Mouse (Mus musculus): ENCODE measurements at regions not wholly inside any gene's neighbourhood (a gene's known extent, or its start where the extent isn't known, plus 50 kb on each side); places are given as distances from the start of the nearest gene placed in this dataset.
A peak's percentile ranks its signal among the peaks of the same experiment; 100 is the strongest.

- Histone ChIP-seq H3K9ac (replicated peaks; ENCODE audit: low read length) (0 out of 2 replicates have a peak overlapping the region, but pooled peaks have one; percentile 39), H3K27ac (ENCODE audit: low read length) (0 out of 2 replicates have a peak overlapping the region, but pooled peaks have one; percentile 3), H3K4me1 (ENCODE audit: insufficient read depth, low read length) (no peaks in the 10 kb centered on the region), H3K4me2 (replicated peaks; ENCODE audit: low read depth, low read length) (peak overlapping the region; percentile 47), H3K27me3 (ENCODE audit: insufficient read depth, low read length) (no peaks in the 10 kb centered on the region), H3K4me3 (ENCODE audit: low read length) (peak overlapping the region; percentile 32), H3K36me3 (ENCODE audit: insufficient read depth, low read length) (no peaks in the 10 kb centered on the region), H3K9me3 (ENCODE audit: low read length) (no peaks in the 10 kb centered on the region)
- 17% methylated on average over 12 of the region's 12 CpGs for WGBS
- peak; percentile 67; the same call in 1 of the 2 replicates for ATAC-seq (ENCODE audit: low FRiP score, low TSS enrichment)
Observed at GRCm38 (mm10) chr16:78490245-78490644, 86.3 kb downstream of the D16Ertd472e start.

GRCm38 (mm10) chr16:78489604-78490003, 86.9 kb downstream of the D16Ertd472e start:
- 48% methylated on average over 4 of the region's 4 CpGs for WGBS
- ATAC-seq (ENCODE audit: low FRiP score, low TSS enrichment), result no peak
- Histone ChIP-seq H3K36me3 (ENCODE audit: insufficient read depth, low read length) (no peaks in the 10 kb centered on the region), H3K27me3 (ENCODE audit: insufficient read depth, low read length) (no peaks in the 10 kb centered on the region), H3K9me3 (ENCODE audit: low read length) (no peaks in the 10 kb centered on the region), H3K4me2 (replicated peaks; ENCODE audit: low read depth, low read length) (no peak overlapping the region), H3K4me1 (ENCODE audit: insufficient read depth, low read length) (no peaks in the 10 kb centered on the region), H3K9ac (replicated peaks; ENCODE audit: low read length) (no peak overlapping the region), H3K27ac (ENCODE audit: low read length) (no peak overlapping the region), H3K4me3 (ENCODE audit: low read length) (no peak overlapping the region)

- Histone ChIP-seq H3K9me3 (ENCODE audit: low read length) (no peaks in the 10 kb centered on the region), H3K4me1 (ENCODE audit: insufficient read depth, low read length) (no peaks in the 10 kb centered on the region), H3K4me3 (ENCODE audit: low read length) (no peak overlapping the region), H3K27ac (ENCODE audit: low read length) (no peak overlapping the region), H3K27me3 (ENCODE audit: insufficient read depth, low read length) (no peaks in the 10 kb centered on the region), H3K36me3 (ENCODE audit: insufficient read depth, low read length) (no peaks in the 10 kb centered on the region), H3K4me2 (replicated peaks; ENCODE audit: low read depth, low read length) (no peak overlapping the region), H3K9ac (replicated peaks; ENCODE audit: low read length) (no peak overlapping the region)
- WGBS, result 79% methylated on average over 6 of the region's 6 CpGs
- no peak for ATAC-seq (ENCODE audit: low FRiP score, low TSS enrichment)
Observed at GRCm38 (mm10) chr16:78486531-78486930, 90.0 kb downstream of the D16Ertd472e start.

GRCm38 (mm10) chr16:78484319-78484718, 92.2 kb downstream of the D16Ertd472e start:
- no peaks in the 10 kb centered on the region for H3K9me3 ChIP-seq (ENCODE audit: low read length)
- no peak overlapping the region for H3K4me2 ChIP-seq (replicated peaks; ENCODE audit: low read depth, low read length)
- no peak overlapping the region for H3K27ac ChIP-seq (ENCODE audit: low read length)
- H3K9ac ChIP-seq (replicated peaks; ENCODE audit: low read length), result no peak overlapping the region
- WGBS, result 91% methylated on average over 4 of the region's 4 CpGs
- H3K27me3 ChIP-seq (ENCODE audit: insufficient read depth, low read length), result no peaks in the 10 kb centered on the region
- 0 out of 2 replicates have a peak, but pooled peaks cover 4% of the 10 kb centered on the region for H3K4me1 ChIP-seq (ENCODE audit: insufficient read depth, low read length)
- ATAC-seq (ENCODE audit: low FRiP score, low TSS enrichment), result no peak
- no peaks in the 10 kb centered on the region for H3K36me3 ChIP-seq (ENCODE audit: insufficient read depth, low read length)
- H3K4me3 ChIP-seq (ENCODE audit: low read length), result no peak overlapping the region

GRCm38 (mm10) chr16:78481571-78481970, 94.9 kb downstream of the D16Ertd472e start:
- WGBS, result 76% methylated on average over 6 of the region's 6 CpGs
- H3K4me3 ChIP-seq (ENCODE audit: low read length), result no peak overlapping the region
- no peak for ATAC-seq (ENCODE audit: low FRiP score, low TSS enrichment)
- H3K4me2 ChIP-seq (replicated peaks; ENCODE audit: low read depth, low read length), result no peak overlapping the region
- H3K27ac ChIP-seq (ENCODE audit: low read length), result no peak overlapping the region
- 0 out of 2 replicates have a peak, but pooled peaks cover 4% of the 10 kb centered on the region for H3K4me1 ChIP-seq (ENCODE audit: insufficient read depth, low read length)
- no peaks in the 10 kb centered on the region for H3K36me3 ChIP-seq (ENCODE audit: insufficient read depth, low read length)
- H3K9ac ChIP-seq (replicated peaks; ENCODE audit: low read length), result no peak overlapping the region
- no peaks in the 10 kb centered on the region for H3K27me3 ChIP-seq (ENCODE audit: insufficient read depth, low read length)
- no peaks in the 10 kb centered on the region for H3K9me3 ChIP-seq (ENCODE audit: low read length)

- Histone ChIP-seq H3K4me1 (ENCODE audit: insufficient read depth, low read length) (0 out of 2 replicates have a peak, but pooled peaks cover 4% of the 10 kb centered on the region), H3K27me3 (ENCODE audit: insufficient read depth, low read length) (no peaks in the 10 kb centered on the region), H3K4me3 (ENCODE audit: low read length) (no peak overlapping the region), H3K27ac (ENCODE audit: low read length) (0 out of 2 replicates have a peak overlapping the region, but pooled peaks have one; percentile 20), H3K4me2 (replicated peaks; ENCODE audit: low read depth, low read length) (no peak overlapping the region), H3K9ac (replicated peaks; ENCODE audit: low read length) (no peak overlapping the region), H3K36me3 (ENCODE audit: insufficient read depth, low read length) (no peaks in the 10 kb centered on the region), H3K9me3 (ENCODE audit: low read length) (no peaks in the 10 kb centered on the region)
- 19% methylated on average over 5 of the region's 5 CpGs for WGBS
- ATAC-seq (ENCODE audit: low FRiP score, low TSS enrichment), result peak; percentile 49; the same call in 1 of the 2 replicates
Observed at GRCm38 (mm10) chr16:78481065-78481464, 95.4 kb downstream of the D16Ertd472e start.

GRCm38 (mm10) chr16:78480261-78480660, 96.2 kb downstream of the D16Ertd472e start:
- Histone ChIP-seq H3K4me3 (ENCODE audit: low read length) (no peak overlapping the region), H3K9me3 (ENCODE audit: low read length) (no peaks in the 10 kb centered on the region), H3K36me3 (ENCODE audit: insufficient read depth, low read length) (no peaks in the 10 kb centered on the region), H3K4me1 (ENCODE audit: insufficient read depth, low read length) (0 out of 2 replicates have a peak, but pooled peaks cover 4% of the 10 kb centered on the region), H3K9ac (replicated peaks; ENCODE audit: low read length) (no peak overlapping the region), H3K4me2 (replicated peaks; ENCODE audit: low read depth, low read length) (no peak overlapping the region), H3K27ac (ENCODE audit: low read length) (no peak overlapping the region), H3K27me3 (ENCODE audit: insufficient read depth, low read length) (no peaks in the 10 kb centered on the region)
- 94% methylated on average over 10 of the region's 10 CpGs for WGBS
- no peak for ATAC-seq (ENCODE audit: low FRiP score, low TSS enrichment)

- H3K4me1 ChIP-seq (ENCODE audit: insufficient read depth, low read length), result no peaks in the 10 kb centered on the region
- H3K36me3 ChIP-seq (ENCODE audit: insufficient read depth, low read length), result no peaks in the 10 kb centered on the region
- no peak overlapping the region for H3K4me3 ChIP-seq (ENCODE audit: low read length)
- H3K27ac ChIP-seq (ENCODE audit: low read length), result no peak overlapping the region
- no peaks in the 10 kb centered on the region for H3K9me3 ChIP-seq (ENCODE audit: low read length)
- peak; percentile 23; the same call in 1 of the 2 replicates for ATAC-seq (ENCODE audit: low FRiP score, low TSS enrichment)
- no peak overlapping the region for H3K9ac ChIP-seq (replicated peaks; ENCODE audit: low read length)
- no peak overlapping the region for H3K4me2 ChIP-seq (replicated peaks; ENCODE audit: low read depth, low read length)
- 62% methylated on average over 7 of the region's 7 CpGs for WGBS
- H3K27me3 ChIP-seq (ENCODE audit: insufficient read depth, low read length), result no peaks in the 10 kb centered on the region
Observed at GRCm38 (mm10) chr16:78473456-78473855, 96.5 kb upstream of the Btg3 start.

- 67% methylated on average over 8 of the region's 8 CpGs for WGBS
- H3K9me3 ChIP-seq (ENCODE audit: low read length), result no peaks in the 10 kb centered on the region
- H3K4me2 ChIP-seq (replicated peaks; ENCODE audit: low read depth, low read length), result no peak overlapping the region
- ATAC-seq (ENCODE audit: low FRiP score, low TSS enrichment), result no peak
- no peak overlapping the region for H3K9ac ChIP-seq (replicated peaks; ENCODE audit: low read length)
- H3K4me3 ChIP-seq (ENCODE audit: low read length), result no peak overlapping the region
- no peaks in the 10 kb centered on the region for H3K4me1 ChIP-seq (ENCODE audit: insufficient read depth, low read length)
- no peak overlapping the region for H3K27ac ChIP-seq (ENCODE audit: low read length)
- no peaks in the 10 kb centered on the region for H3K27me3 ChIP-seq (ENCODE audit: insufficient read depth, low read length)
- H3K36me3 ChIP-seq (ENCODE audit: insufficient read depth, low read length), result no peaks in the 10 kb centered on the region
Observed at GRCm38 (mm10) chr16:78459996-78460395, 83.0 kb upstream of the Btg3 start.

GRCm38 (mm10) chr16:78457731-78458151, 80.7 kb upstream of the Btg3 start:
- Histone ChIP-seq H3K36me3 (ENCODE audit: insufficient read depth, low read length) (no peaks in the 10 kb centered on the region), H3K4me1 (ENCODE audit: insufficient read depth, low read length) (no peaks in the 10 kb centered on the region), H3K27me3 (ENCODE audit: insufficient read depth, low read length) (no peaks in the 10 kb centered on the region), H3K9me3 (ENCODE audit: low read length) (no peaks in the 10 kb centered on the region), H3K27ac (ENCODE audit: low read length) (no peak overlapping the region), H3K4me3 (ENCODE audit: low read length) (no peak overlapping the region), H3K4me2 (replicated peaks; ENCODE audit: low read depth, low read length) (no peak overlapping the region), H3K9ac (replicated peaks; ENCODE audit: low read length) (no peak overlapping the region)
- ATAC-seq (ENCODE audit: low FRiP score, low TSS enrichment), result no peak
- WGBS, result 83% methylated on average over 8 of the region's 8 CpGs
